Mouse (Mus musculus) testis, adult 2 months (tissue): ENCODE results near the gene Plekhg4.

Experiments used
- CTCF ChIP-seq: fragments of 200-500 bp; IDR thresholded peaks from 2 replicates; pipeline ENCODE4 v1.5.1; 2012; ENCODE audit warnings: low read depth, mild to moderate bottlenecking, inconsistent platforms, low read length, moderate library complexity; ENCODE audit not compliant: control insufficient read depth, insufficient read depth, insufficient replicate concordance
- POLR2A ChIP-seq: fragments of 200-500 bp; IDR thresholded peaks from 2 replicates; pipeline ENCODE4 v1.6.1; 2012; ENCODE audit warnings: low read depth, mild to moderate bottlenecking, inconsistent platforms, low read length, moderate library complexity; ENCODE audit not compliant: control insufficient read depth

DNA sequence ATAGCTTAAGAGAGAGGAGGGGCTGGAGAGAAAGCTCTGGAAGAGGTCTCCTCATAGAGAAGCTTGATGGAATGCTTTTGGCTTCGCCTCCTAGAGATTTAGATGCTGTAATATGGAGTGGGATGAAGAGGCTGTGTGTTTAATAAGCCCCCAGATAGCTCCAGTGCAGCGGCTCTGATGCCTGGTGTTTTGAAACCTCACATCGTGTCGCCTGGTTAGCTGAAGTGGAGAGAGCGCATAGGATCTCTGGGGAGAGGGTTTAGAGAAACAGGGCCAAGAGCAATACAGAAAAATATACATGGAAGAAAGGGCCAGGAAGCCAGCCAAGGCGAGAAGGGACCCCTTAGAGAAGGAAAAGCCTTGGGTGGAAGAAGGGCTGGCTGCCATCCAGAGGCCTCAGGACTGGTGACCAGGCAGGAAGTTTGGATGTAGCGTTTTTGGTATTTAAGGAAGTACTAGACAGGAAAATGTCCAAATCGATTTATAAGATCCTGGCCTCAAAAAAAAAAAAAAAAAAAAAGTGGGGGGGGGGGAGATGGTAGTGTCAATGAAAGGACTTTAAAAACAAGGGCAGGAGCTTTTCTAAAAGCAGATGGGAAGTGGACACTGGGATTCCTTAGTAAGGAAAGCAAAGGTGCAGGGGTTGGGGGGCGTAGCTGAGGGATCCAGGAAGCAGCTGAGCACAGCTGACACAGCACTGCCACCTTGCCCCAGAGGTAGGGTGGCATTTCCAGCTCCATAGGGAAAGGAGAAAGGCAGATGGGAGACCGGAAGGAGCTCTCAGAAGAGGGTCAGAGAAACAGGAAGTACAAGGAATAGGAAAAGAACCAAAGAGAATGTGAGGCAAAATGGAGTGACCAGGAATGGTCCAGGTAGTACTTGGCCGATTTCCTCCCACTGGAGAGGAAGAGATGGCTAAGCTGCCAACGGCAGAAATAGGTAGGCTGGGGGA is 11.0 kb upstream of the Plekhg4 start:
- TF ChIP-seq CTCF (no peak), POLR2A (no peak)
